Mouse (Mus musculus) hindbrain, embryonic 11.5 days (tissue): ENCODE measurements around the gene Bco2. TPM values are rescaled to one million over a fixed set of nuclear protein-coding genes. Genes with fewer than 3 reads are reported as not detected.
A peak's percentile ranks its signal among the peaks of the same experiment; 100 is the strongest.

Source experiments
- ATAC-seq: fragments of 200-750 bp; cut with Nextera tagmentation; 2 replicates; pipeline ENCODE4 v1.8.0; 2017; ENCODE audit warnings: mild to moderate bottlenecking, moderate TSS enrichment, moderate library complexity; ENCODE audit not compliant: low FRiP score
- DNase-seq: peaks from one replicate; pipeline ENCODE4 v3.0.0-alpha.2; 2015; ENCODE audit warnings: low spot score
- H3K27ac ChIP-seq: fragments of 300-500 bp; sonication (generic); 2 replicates; pipeline ENCODE4 v1.5.1; 2014; ENCODE audit warnings: mild to moderate bottlenecking, low read depth, low read length
- H3K27me3 ChIP-seq: fragments of 300-500 bp; sonication (generic); 2 replicates; pipeline ENCODE4 v1.6.1; 2014; ENCODE audit warnings: mild to moderate bottlenecking, low read length, moderate library complexity, mixed read lengths; ENCODE audit not compliant: control insufficient read depth, insufficient read depth
- H3K36me3 ChIP-seq: fragments of 300-500 bp; sonication (generic); 2 replicates; pipeline ENCODE4 v1.6.1; 2014; ENCODE audit warnings: mild to moderate bottlenecking, low read length, moderate library complexity, mixed read lengths; ENCODE audit not compliant: control insufficient read depth, insufficient read depth
- H3K4me1 ChIP-seq: fragments of 300-500 bp; sonication (generic); replicated peaks from 2 replicates; pipeline ENCODE4 v1.6.1; 2014; ENCODE audit warnings: low read length, mixed read lengths; ENCODE audit not compliant: control insufficient read depth, insufficient read depth
- H3K4me2 ChIP-seq: fragments of 300-500 bp; sonication (generic); replicated peaks from 2 replicates; pipeline ENCODE4 v1.6.1; 2014; ENCODE audit warnings: mild to moderate bottlenecking, low read depth, low read length
- H3K4me3 ChIP-seq: fragments of 300-500 bp; sonication (generic); 2 replicates; pipeline ENCODE4 v1.5.1; 2014; ENCODE audit warnings: low read depth, low read length
- H3K9ac ChIP-seq: fragments of 300-500 bp; sonication (generic); 2 replicates; pipeline ENCODE4 v1.6.1; 2014; ENCODE audit warnings: low read depth, low read length
- H3K9me3 ChIP-seq: fragments of 300-500 bp; sonication (generic); 2 replicates; pipeline ENCODE4 v1.6.1; 2016; ENCODE audit warnings: low read length; ENCODE audit not compliant: control insufficient read depth
- WGBS: fragments of 180-500 bp; shearing (Covaris S2); extraction: QIAGEN DNeasy Blood & Tissue Kit; methylation state at CpG from one replicate; pipeline ENCODE4 v1.1.7; 2014; 5-methylcytosine and 5-hydroxymethylcytosine counted together
- polyA plus RNA-seq: library from polyadenylated mRNA; unstranded; fragments of >200 nt; fragmentation: Nextera tagmentation; extraction: Ambion mirVana; gene quantifications from 2 replicates; pipeline ENCODE4 v1.2.1, GENCODE M21; 2014

Gene Bco2
- polyA plus RNA-seq, 1 experiment from 2014 or later = 0.20 TPM

- Histone ChIP-seq H3K27ac (no peak overlapping the region), H3K4me2 (no peak overlapping the region), H3K9me3 (no peaks in the 10 kb centered on the region), H3K4me1 (no peaks in the 10 kb centered on the region), H3K4me3 (no peak overlapping the region), H3K9ac (no peak overlapping the region), H3K27me3 (no peaks in the 10 kb centered on the region), H3K36me3 (no peaks in the 10 kb centered on the region)
- WGBS = 38% methylated on average over 2 of the region's 2 CpGs
- no peak for ATAC-seq
- no peak for DNase-seq
Measured at GRCm38 (mm10) chr9:50530890-50531289, 24.1 kb downstream of the Bco2 start.

- DNase-seq (peak; percentile 99), ATAC-seq (peak; percentile 99)
- H3K4me1 ChIP-seq = no peaks in the 10 kb centered on the region
- WGBS = under 1% methylated on average over 54 of the region's 54 CpGs
- H3K36me3 ChIP-seq = no peaks in the 10 kb centered on the region
- H3K4me2 ChIP-seq = peak within 1 kb of the TSS; percentile 51
- 0 out of 2 replicates have a peak within 1 kb of the TSS, but pooled peaks have one; percentile 24 for H3K27ac ChIP-seq
- H3K9ac ChIP-seq = peak within 1 kb of the TSS; percentile 85
- no peaks in the 10 kb centered on the region for H3K27me3 ChIP-seq
- H3K4me3 ChIP-seq = peak within 1 kb of the TSS; percentile 78
- H3K9me3 ChIP-seq = no peaks in the 10 kb centered on the region
Measured at GRCm38 (mm10) chr9:50528293-50528892, 26.6 kb downstream of the Bco2 start, which contains the start of gene Pts. Pts (minus strand) TSS chr9:50528724.

GRCm38 (mm10) chr9:50527860-50528259 lies 27.1 kb downstream of the Bco2 start:
- peak overlapping the region; percentile 51 for H3K4me2 ChIP-seq
- 51% methylated on average over 7 of the region's 7 CpGs for WGBS
- no peak overlapping the region for H3K27ac ChIP-seq
- DNase-seq = no peak
- peak overlapping the region; percentile 24; the same call in 1 of the 2 replicates for H3K9ac ChIP-seq
- peak overlapping the region; percentile 78 for H3K4me3 ChIP-seq
- H3K9me3 ChIP-seq = no peaks in the 10 kb centered on the region
- H3K27me3 ChIP-seq = no peaks in the 10 kb centered on the region
- ATAC-seq = peak; percentile 52; the same call in 1 of the 2 replicates
- H3K4me1 ChIP-seq = no peaks in the 10 kb centered on the region
- no peaks in the 10 kb centered on the region for H3K36me3 ChIP-seq

GRCm38 (mm10) chr9:50525585-50525984 lies 29.4 kb downstream of the Bco2 start:
- no peaks in the 10 kb centered on the region for H3K9me3 ChIP-seq
- H3K27ac ChIP-seq = no peak overlapping the region
- H3K4me1 ChIP-seq = no peaks in the 10 kb centered on the region
- ATAC-seq (no peak), DNase-seq (no peak)
- no peaks in the 10 kb centered on the region for H3K27me3 ChIP-seq
- no peaks in the 10 kb centered on the region for H3K36me3 ChIP-seq
- H3K4me2 ChIP-seq = no peak overlapping the region
- 78% methylated on average over 5 of the region's 5 CpGs for WGBS
- no peak overlapping the region for H3K9ac ChIP-seq
- H3K4me3 ChIP-seq = no peak overlapping the region

GRCm38 (mm10) chr9:50524936-50525335 lies 30.0 kb downstream of the Bco2 start:
- DNase-seq (no peak), ATAC-seq (no peak)
- Histone ChIP-seq H3K27ac (no peak overlapping the region), H3K27me3 (no peaks in the 10 kb centered on the region), H3K4me1 (no peaks in the 10 kb centered on the region), H3K4me3 (no peak overlapping the region), H3K9ac (no peak overlapping the region), H3K36me3 (no peaks in the 10 kb centered on the region), H3K9me3 (no peaks in the 10 kb centered on the region), H3K4me2 (no peak overlapping the region)
- 90% methylated on average over 5 of the region's 5 CpGs for WGBS

- Histone ChIP-seq H3K36me3 (no peaks in the 10 kb centered on the region), H3K4me3 (no peak overlapping the region), H3K27me3 (no peaks in the 10 kb centered on the region), H3K4me1 (no peaks in the 10 kb centered on the region), H3K27ac (no peak overlapping the region), H3K4me2 (no peak overlapping the region), H3K9me3 (no peaks in the 10 kb centered on the region), H3K9ac (no peak overlapping the region)
- DNase-seq = no peak
- ATAC-seq = no peak
- 90% methylated on average over 5 of the region's 5 CpGs for WGBS
Measured at GRCm38 (mm10) chr9:50522574-50522973, 32.4 kb downstream of the Bco2 start.

- ATAC-seq = no peak
- H3K27me3 ChIP-seq = no peaks in the 10 kb centered on the region
- no peaks in the 10 kb centered on the region for H3K9me3 ChIP-seq
- H3K4me2 ChIP-seq = no peak overlapping the region
- H3K36me3 ChIP-seq = no peaks in the 10 kb centered on the region
- H3K27ac ChIP-seq = no peak overlapping the region
- H3K4me1 ChIP-seq = no peaks in the 10 kb centered on the region
- H3K9ac ChIP-seq = no peak overlapping the region
- no peak for DNase-seq
- no peak overlapping the region for H3K4me3 ChIP-seq
- WGBS = 73% methylated on average over 2 of the region's 2 CpGs
Measured at GRCm38 (mm10) chr9:50521562-50521961, 33.4 kb downstream of the Bco2 start.

GRCm38 (mm10) chr9:50520748-50521147 lies 34.2 kb downstream of the Bco2 start:
- H3K4me1 ChIP-seq = no peaks in the 10 kb centered on the region
- DNase-seq (no peak), ATAC-seq (no peak)
- H3K4me2 ChIP-seq = no peak overlapping the region
- H3K36me3 ChIP-seq = no peaks in the 10 kb centered on the region
- no peak overlapping the region for H3K9ac ChIP-seq
- no peak overlapping the region for H3K27ac ChIP-seq
- no peaks in the 10 kb centered on the region for H3K9me3 ChIP-seq
- no peaks in the 10 kb centered on the region for H3K27me3 ChIP-seq
- 94% methylated on average over 6 of the region's 6 CpGs for WGBS
- no peak overlapping the region for H3K4me3 ChIP-seq

GRCm38 (mm10) chr9:50518781-50519180 lies 36.2 kb downstream of the Bco2 start:
- 9% methylated on average over 2 of the region's 2 CpGs for WGBS
- Histone ChIP-seq H3K27me3 (no peaks in the 10 kb centered on the region), H3K9ac (no peak overlapping the region), H3K9me3 (no peaks in the 10 kb centered on the region), H3K27ac (no peak overlapping the region), H3K4me3 (no peak overlapping the region), H3K36me3 (no peaks in the 10 kb centered on the region), H3K4me2 (no peak overlapping the region), H3K4me1 (no peaks in the 10 kb centered on the region)
- no peak for ATAC-seq
- DNase-seq = peak; percentile 62
